Mouse (Mus musculus) intestine, embryonic 15.5 days (tissue): ENCODE results near the gene Tmem125. TPM values are rescaled to one million over a fixed set of nuclear protein-coding genes. Genes with fewer than 3 reads are reported as not detected.

Source experiments
- ATAC-seq: fragments of 200-750 bp; cut with Nextera tagmentation; 2 replicates; pipeline ENCODE4 v1.8.0; 2017; ENCODE audit warnings: moderate TSS enrichment, moderate library complexity
- H3K27ac ChIP-seq: fragments of 300-500 bp; sonication (generic); 2 replicates; pipeline ENCODE4 v1.5.1; 2015; ENCODE audit warnings: mild to moderate bottlenecking, inconsistent platforms
- H3K27me3 ChIP-seq: fragments of 300-500 bp; sonication (generic); replicated peaks from 2 replicates; pipeline ENCODE4 v1.6.1; 2015; ENCODE audit warnings: inconsistent platforms
- H3K36me3 ChIP-seq: fragments of 300-500 bp; sonication (generic); 2 replicates; pipeline ENCODE4 v1.6.1; 2015; ENCODE audit warnings: inconsistent platforms
- H3K4me1 ChIP-seq: fragments of 300-500 bp; sonication (generic); replicated peaks from 2 replicates; pipeline ENCODE4 v1.6.1; 2015; ENCODE audit warnings: inconsistent platforms
- H3K4me2 ChIP-seq: fragments of 300-500 bp; sonication (generic); replicated peaks from 2 replicates; pipeline ENCODE4 v1.6.1; 2015; ENCODE audit warnings: mild to moderate bottlenecking, inconsistent platforms
- H3K4me3 ChIP-seq: fragments of 300-500 bp; sonication (generic); replicated peaks from 2 replicates; pipeline ENCODE4 v1.5.1; 2015; ENCODE audit warnings: inconsistent platforms
- H3K9ac ChIP-seq: fragments of 300-500 bp; sonication (generic); 2 replicates; pipeline ENCODE4 v1.6.1; 2015; ENCODE audit warnings: inconsistent platforms
- H3K9me3 ChIP-seq: fragments of 300-500 bp; sonication (generic); 2 replicates; pipeline ENCODE4 v1.6.1; 2016; ENCODE audit warnings: inconsistent platforms
- WGBS: fragments of 180-500 bp; shearing (Covaris S2); methylation state at CpG from one replicate; pipeline ENCODE4 v1.1.7; 2015; 5-methylcytosine and 5-hydroxymethylcytosine counted together
- polyA plus RNA-seq: library from polyadenylated mRNA; unstranded; fragments of >200 nt; fragmentation: Nextera tagmentation; extraction: Ambion mirVana; gene quantifications from 2 replicates; pipeline ENCODE4 v1.2.1, GENCODE M21; 2015

Gene Tmem125
- polyA plus RNA-seq, 1 experiment from 2014 or later: 10.7 TPM

DNA sequence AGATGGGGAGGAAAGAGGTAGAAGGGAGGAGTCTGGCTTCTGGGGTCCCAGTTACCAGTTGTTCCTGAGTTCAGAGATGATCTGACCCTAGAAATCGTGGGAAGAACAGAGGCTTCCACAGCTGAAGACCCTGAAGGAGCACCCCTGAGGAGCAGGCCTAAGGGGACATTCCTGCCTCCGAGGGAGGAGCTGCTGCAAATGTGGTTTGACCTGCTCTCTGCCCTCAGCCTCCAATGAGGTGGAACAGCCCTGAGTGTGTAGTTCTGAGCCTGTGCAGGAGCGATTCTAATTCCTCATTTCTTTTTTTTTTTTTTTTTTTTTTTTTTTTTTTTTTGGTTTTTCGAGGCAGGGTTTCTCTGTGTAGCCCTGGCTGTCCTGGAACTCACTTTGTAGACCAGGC lies 10.7 kb downstream of the Tmem125 start:
- Histone ChIP-seq H3K4me2 (no peak overlapping the region), H3K27ac (no peak overlapping the region), H3K9me3 (no peaks in the 10 kb centered on the region), H3K9ac (no peak overlapping the region), H3K4me3 (no peak overlapping the region), H3K36me3 (no peaks in the 10 kb centered on the region), H3K4me1 (0 out of 2 replicates have a peak, but pooled peaks cover 8% of the 10 kb centered on the region), H3K27me3 (no peaks in the 10 kb centered on the region)
- ATAC-seq: no peak
- 66% methylated on average over 3 of the region's 4 CpGs for WGBS

DNA sequence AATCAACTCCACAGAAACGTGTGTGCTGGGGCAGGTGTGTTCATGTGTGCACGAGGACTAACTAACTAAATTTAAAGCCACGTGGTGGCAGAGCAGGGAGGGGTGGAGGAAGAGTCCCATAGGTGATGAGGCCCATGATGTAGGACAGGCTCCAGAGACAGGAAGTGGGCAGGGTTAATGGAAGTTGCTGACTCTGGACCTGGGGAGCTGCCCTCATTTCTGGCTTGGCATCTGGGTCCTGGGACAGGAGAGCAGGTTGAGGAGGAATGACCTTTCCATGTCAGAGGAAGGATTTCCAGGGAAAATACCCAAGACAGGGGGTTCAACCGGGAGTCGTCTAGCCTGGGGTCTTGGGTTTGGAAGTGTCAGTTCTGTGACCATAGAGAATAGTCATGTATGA lies 11.2 kb downstream of the Tmem125 start:
- ATAC-seq: no peak
- H3K27ac ChIP-seq: no peak overlapping the region
- WGBS: 70% methylated on average over 5 of the region's 5 CpGs

DNA sequence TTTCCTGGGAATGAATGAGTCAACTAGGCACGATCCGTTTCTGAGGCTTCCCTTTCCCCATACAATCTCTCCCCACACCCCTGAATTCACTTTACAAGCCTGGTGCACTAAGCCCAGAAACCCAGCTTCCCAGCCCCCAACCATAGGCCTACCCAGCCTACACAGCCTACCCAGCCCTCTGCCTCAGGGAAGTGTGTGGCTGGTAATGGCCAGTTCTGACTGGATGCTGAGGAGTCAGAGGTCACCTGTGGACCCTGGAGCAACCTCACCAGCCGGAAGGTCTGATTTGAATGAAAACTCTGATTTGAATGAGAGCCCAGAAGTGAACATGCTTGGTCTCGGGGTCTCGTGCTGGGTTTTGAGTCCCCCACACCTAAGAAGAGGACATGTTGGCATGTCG lies 16.1 kb downstream of the Tmem125 start:
- Histone ChIP-seq H3K9ac (0 out of 2 replicates have a peak overlapping the region, but pooled peaks have one; percentile 39), H3K36me3 (no peaks in the 10 kb centered on the region), H3K4me3 (peak overlapping the region; percentile 37), H3K4me2 (peak overlapping the region; percentile 55), H3K27me3 (no peaks in the 10 kb centered on the region), H3K27ac (0 out of 2 replicates have a peak overlapping the region, but pooled peaks have one; percentile 91), H3K9me3 (no peaks in the 10 kb centered on the region), H3K4me1 (peaks cover 12% of the 10 kb centered on the region; the same call in 1 of the 2 replicates)
- ATAC-seq: no peak; the same call in 1 of the 2 replicates
- 71% methylated on average over 6 of the region's 6 CpGs for WGBS

More for the DNA sequence above, 11.2 kb downstream of the Tmem125 start:
- Histone ChIP-seq H3K4me2 (no peak overlapping the region), H3K36me3 (no peaks in the 10 kb centered on the region), H3K4me3 (no peak overlapping the region), H3K9ac (no peak overlapping the region), H3K4me1 (0 out of 2 replicates have a peak, but pooled peaks cover 4% of the 10 kb centered on the region), H3K9me3 (no peaks in the 10 kb centered on the region), H3K27me3 (no peaks in the 10 kb centered on the region)

DNA sequence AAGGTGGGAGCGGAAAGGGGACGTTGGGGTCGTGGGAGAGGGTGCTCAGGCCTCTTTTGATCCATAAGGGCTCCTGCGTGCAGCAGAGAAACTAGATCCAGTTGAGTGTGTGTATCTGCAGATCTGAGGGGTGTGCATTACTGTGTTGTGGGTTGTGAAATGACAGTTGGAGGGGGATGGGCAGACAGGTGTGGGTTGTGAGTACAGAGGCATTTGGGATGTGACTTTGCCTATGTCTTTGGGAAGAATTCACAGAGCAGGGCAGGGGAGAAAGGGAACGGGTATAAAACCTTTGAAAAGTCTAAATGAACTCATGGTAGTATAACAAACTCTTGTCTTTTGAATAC lies 16.5 kb downstream of the Tmem125 start:
- Histone ChIP-seq H3K9me3 (no peaks in the 10 kb centered on the region), H3K36me3 (no peaks in the 10 kb centered on the region), H3K27me3 (no peaks in the 10 kb centered on the region), H3K27ac (peak overlapping the region; percentile 91), H3K9ac (peak overlapping the region; percentile 39), H3K4me1 (peaks cover 12% of the 10 kb centered on the region; the same call in 1 of the 2 replicates), H3K4me3 (peak overlapping the region; percentile 37), H3K4me2 (peak overlapping the region; percentile 55)
- ATAC-seq: peak; percentile 62
- 28% methylated on average over 5 of the region's 5 CpGs for WGBS

DNA sequence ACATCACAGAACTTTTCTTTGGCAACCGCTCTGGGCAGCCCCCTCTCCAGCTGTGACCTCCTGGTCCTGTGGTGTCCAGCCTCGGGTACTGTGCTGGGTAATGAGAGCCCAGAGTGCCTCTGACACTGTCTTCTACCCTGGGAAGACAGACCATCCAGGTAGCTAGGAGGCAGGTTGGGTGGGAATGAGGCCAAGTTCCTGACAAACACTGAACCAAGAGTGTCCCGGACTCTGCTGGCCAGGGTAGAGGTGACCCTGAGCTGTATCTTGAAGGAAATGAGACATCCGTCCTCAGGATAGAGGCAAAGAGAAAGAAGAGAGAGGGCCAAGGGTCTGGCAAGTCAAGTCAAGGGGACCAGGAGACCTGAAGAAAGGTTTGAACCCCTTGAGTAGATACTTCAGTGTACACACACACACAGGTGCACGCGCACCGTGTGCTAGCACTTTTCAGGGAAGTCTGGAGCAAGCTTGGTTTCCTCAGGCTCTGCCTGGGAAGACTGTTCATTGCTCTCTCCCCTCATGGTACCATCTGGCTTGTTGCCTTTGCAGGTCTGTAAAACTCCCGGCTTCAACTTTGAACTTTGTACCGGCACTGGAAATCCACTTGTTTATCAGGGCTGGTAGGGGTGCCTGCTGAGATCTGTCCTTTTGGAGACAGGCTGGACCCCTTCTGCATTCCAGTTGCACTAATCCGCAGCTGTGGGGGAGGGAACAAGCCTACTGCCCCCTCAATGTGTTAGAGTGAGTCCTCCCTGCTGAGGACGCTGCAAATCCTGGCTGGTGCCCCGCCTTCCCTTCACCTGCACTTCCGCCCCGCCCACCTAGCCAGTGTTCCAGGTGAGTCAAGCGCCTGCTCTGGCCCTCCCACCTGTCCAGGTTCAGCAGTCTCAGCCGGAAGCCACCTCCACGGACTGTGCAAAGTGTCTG lies 17.2 kb downstream of the Tmem125 start, which contains the start of gene 2610528J11Rik:
Gene 2610528J11Rik (plus strand): TSS at position 592 of the 927 bp plus-strand sequence.
- H3K4me2 ChIP-seq: peak within 1 kb of the TSS; percentile 55
- H3K9ac ChIP-seq: peak within 1 kb of the TSS; percentile 39
- no peaks in the 10 kb centered on the region for H3K27me3 ChIP-seq
- peaks cover 12% of the 10 kb centered on the region; the same call in 1 of the 2 replicates for H3K4me1 ChIP-seq
- no peaks in the 10 kb centered on the region for H3K9me3 ChIP-seq
- peak within 1 kb of the TSS; percentile 37 for H3K4me3 ChIP-seq
- no peaks in the 10 kb centered on the region for H3K36me3 ChIP-seq
- 38% methylated on average over 17 of the region's 17 CpGs for WGBS
- ATAC-seq: peak; percentile 94
- peak within 1 kb of the TSS; percentile 91 for H3K27ac ChIP-seq

DNA sequence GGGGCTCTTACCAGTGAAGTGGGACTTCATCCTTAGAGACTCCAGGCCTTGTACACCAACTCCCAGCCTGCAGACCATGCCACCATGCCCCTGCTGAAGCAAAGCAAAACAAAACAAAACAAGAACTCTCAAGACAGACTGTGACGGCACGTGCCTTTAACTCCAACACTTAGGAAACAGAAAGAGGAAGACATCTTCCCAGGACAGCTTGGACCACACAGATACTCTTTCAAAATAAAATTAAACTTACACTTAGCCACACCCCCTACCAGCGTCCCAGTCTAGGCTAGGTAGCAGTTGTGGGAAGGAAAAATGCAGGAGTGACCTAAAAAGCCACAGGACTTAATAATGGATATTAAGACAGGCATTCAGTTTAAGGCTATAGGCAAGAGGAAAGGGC lies 18.1 kb downstream of the Tmem125 start:
- no peak for ATAC-seq
- H3K4me1 ChIP-seq: peaks cover 12% of the 10 kb centered on the region; the same call in 1 of the 2 replicates
- H3K9me3 ChIP-seq: no peaks in the 10 kb centered on the region
- H3K27me3 ChIP-seq: no peaks in the 10 kb centered on the region
- no peak overlapping the region for H3K4me2 ChIP-seq
- 65% methylated on average over 3 of the region's 3 CpGs for WGBS
- no peak overlapping the region for H3K9ac ChIP-seq
- no peak overlapping the region for H3K27ac ChIP-seq
- H3K36me3 ChIP-seq: no peaks in the 10 kb centered on the region
- H3K4me3 ChIP-seq: no peak overlapping the region

DNA sequence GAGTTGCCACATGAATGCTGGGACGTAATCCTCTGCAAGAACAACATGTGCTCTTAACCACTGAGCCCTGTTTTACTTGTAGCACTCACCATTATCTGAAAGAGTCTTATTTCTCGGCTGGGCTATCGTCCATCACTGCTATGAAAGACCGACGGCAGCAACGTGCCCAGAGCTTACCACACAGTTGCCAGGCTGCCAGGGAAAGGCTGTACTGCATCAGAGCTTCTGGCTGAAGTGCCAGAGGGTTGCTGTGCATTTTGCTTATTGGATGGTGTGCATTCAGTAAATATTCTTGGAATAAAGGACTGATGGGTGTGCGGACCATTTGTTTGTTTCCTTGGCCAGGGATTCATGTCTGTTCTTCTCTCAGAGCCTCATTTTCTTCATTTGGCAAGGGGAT lies 19.9 kb downstream of the Tmem125 start:
- 76% methylated on average over 7 of the region's 7 CpGs for WGBS
- Histone ChIP-seq H3K27ac (no peak overlapping the region), H3K36me3 (no peaks in the 10 kb centered on the region), H3K9ac (no peak overlapping the region), H3K4me1 (peaks cover 12% of the 10 kb centered on the region; the same call in 1 of the 2 replicates), H3K27me3 (no peaks in the 10 kb centered on the region), H3K9me3 (no peaks in the 10 kb centered on the region), H3K4me2 (no peak overlapping the region), H3K4me3 (no peak overlapping the region)
- no peak for ATAC-seq

DNA sequence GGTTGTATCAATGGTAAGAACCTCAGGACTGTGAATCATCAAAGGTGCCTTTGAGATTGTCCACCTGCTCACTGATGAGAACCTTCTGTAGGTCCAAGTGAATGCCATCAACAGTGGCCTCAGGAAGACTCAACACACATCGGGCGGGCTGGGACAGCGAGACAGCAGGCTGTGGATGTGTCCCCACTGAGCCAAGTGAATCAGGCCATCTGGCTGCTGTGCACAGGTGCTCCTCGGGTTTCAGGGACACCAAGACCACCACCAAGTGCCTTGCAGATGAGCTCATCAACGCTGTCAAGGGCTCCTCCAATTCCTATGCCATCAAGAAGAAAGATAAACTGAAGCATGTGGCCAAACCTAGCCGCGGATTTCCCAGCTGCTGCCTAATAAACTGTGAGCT lies 21.6 kb downstream of the Tmem125 start:
- Histone ChIP-seq H3K27ac (no peak overlapping the region), H3K9ac (no peak overlapping the region), H3K4me2 (no peak overlapping the region), H3K4me1 (peaks cover 13% of the 10 kb centered on the region; the same call in 1 of the 2 replicates), H3K27me3 (no peaks in the 10 kb centered on the region), H3K9me3 (no peaks in the 10 kb centered on the region), H3K4me3 (no peak overlapping the region), H3K36me3 (no peaks in the 10 kb centered on the region)
- no peak for ATAC-seq
- WGBS: 87% methylated on average over 7 of the region's 7 CpGs

DNA sequence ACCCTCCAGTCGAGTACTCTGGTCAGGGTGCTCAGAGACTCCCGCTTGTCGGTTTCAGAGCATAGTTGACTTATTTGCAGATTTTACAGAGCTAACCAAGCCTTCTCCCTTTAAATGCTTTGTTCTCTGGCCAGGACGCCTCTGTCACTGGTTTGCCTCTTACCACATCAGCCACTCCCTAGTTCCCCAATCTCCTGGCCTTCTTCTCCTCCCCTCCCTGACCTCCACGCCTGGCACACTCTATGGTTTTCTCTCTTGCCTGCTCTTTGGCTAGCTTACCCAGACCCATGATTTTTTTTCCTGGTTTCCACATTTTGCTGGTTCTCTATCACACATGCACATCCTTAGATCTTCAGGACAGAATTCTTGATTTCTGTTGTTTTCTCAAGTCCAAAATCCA lies 25.6 kb downstream of the Tmem125 start:
- peak; percentile 34; the same call in 1 of the 2 replicates for ATAC-seq
- Histone ChIP-seq H3K9me3 (no peaks in the 10 kb centered on the region), H3K4me2 (peak overlapping the region; percentile 44), H3K36me3 (no peaks in the 10 kb centered on the region), H3K27ac (peak overlapping the region; percentile 92), H3K27me3 (no peaks in the 10 kb centered on the region), H3K4me3 (no peak overlapping the region), H3K4me1 (peaks cover 15% of the 10 kb centered on the region; the same call in 1 of the 2 replicates), H3K9ac (no peak overlapping the region)
- 57% methylated on average over 5 of the region's 5 CpGs for WGBS

DNA sequence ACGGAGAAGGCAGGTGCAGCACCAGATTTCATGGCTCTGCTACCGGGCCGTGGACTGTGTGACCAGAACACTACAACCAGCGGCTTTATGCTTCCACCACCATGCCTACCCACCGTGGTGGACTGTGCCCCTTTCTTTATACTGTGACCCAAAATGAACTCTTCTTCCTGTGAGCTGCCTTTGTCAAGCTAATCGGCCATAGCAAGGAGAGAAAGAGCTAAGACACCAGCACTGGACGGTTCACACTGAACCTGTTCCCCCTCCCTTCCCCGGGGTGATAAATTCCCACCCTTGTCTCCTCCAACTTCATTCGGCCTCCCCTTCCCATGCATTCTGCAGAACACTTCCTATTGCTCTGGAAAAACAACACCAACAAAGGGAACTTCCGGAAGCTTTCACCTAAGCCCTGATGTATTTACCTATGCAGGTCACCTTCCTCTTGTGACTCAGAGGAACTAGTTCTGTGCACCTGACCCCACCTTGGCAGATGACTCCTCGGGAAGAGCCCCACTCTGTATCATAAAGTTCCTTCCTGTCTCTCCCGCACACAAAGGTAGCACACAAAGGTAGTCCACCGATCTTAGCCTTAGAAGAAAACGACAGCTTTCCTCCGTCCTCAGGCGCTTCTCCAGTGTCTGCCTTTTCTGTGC lies 26.2 kb downstream of the Tmem125 start:
- no peak overlapping the region for H3K9ac ChIP-seq
- no peaks in the 10 kb centered on the region for H3K27me3 ChIP-seq
- H3K27ac ChIP-seq: peak overlapping the region; percentile 92
- WGBS: 32% methylated on average over 16 of the region's 16 CpGs
- peak; percentile 54 for ATAC-seq
- H3K4me2 ChIP-seq: peak overlapping the region; percentile 44
- H3K9me3 ChIP-seq: no peaks in the 10 kb centered on the region
- H3K36me3 ChIP-seq: no peaks in the 10 kb centered on the region
- H3K4me3 ChIP-seq: no peak overlapping the region
- peaks cover 15% of the 10 kb centered on the region; the same call in 1 of the 2 replicates for H3K4me1 ChIP-seq

DNA sequence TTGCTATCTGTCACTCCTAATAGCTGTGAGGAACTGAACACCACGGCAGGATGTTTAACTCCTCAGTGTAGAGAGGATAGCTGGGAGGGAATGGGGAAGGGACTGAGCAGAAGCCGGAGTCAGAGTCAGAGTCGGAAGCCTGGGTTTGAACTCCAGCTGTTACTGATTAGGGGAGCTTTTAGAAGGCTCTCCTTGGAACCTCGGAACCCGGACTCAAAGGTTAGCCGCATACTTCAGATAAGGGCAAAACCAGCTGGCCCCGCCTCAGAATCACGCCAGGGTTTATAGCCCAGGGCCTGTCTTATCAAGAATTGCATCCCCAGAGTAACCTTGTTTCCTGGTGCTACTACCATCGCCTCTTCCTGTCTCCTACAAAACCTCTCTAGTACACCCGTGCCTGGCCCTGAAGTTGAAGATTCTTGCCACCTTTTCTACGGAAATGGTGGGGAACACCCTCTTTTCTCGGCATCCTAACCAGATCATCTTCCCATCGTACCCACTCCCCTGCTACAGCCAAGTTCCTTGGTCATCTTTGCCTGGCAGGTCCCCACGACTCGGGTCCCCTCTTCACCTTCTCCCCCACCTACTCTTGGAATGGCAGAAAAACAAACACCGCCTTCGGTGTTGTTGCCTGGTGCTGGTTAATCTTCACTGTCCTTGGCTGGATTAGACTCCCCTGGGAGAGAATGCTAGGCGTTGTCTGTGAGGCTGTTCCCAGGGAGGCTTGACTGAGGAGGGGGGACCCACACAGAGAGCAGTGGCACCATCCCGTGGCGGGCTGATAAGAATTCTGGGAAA lies 26.9 kb downstream of the Tmem125 start:
- no peaks in the 10 kb centered on the region for H3K36me3 ChIP-seq
- H3K4me2 ChIP-seq: peak overlapping the region; percentile 44
- H3K27me3 ChIP-seq: no peaks in the 10 kb centered on the region
- ATAC-seq: peak; percentile 93
- H3K27ac ChIP-seq: peak overlapping the region; percentile 92
- WGBS: 15% methylated on average over 20 of the region's 20 CpGs
- peaks cover 15% of the 10 kb centered on the region; the same call in 1 of the 2 replicates for H3K4me1 ChIP-seq
- H3K4me3 ChIP-seq: no peak overlapping the region
- H3K9ac ChIP-seq: no peak overlapping the region
- no peaks in the 10 kb centered on the region for H3K9me3 ChIP-seq
